Mouse (Mus musculus) heart, adult 2 months (tissue): ENCODE data around the gene Hspb9.

Experiments used
- CTCF ChIP-seq: fragments of 200-600 bp; IDR thresholded peaks from 2 replicates; pipeline ENCODE4 v1.8.1; 2022; ENCODE audit warnings: antibody characterized with exemption, mild to moderate bottlenecking, moderate library complexity
- EP300 ChIP-seq: fragments of 200-500 bp; IDR thresholded peaks from 2 replicates; pipeline ENCODE4 v1.6.1; 2011; ENCODE audit warnings: low read depth, low read length, control low read depth; ENCODE audit not compliant: insufficient read depth
- POLR2A ChIP-seq: fragments of 200-500 bp; IDR thresholded peaks from 2 replicates; pipeline ENCODE4 v1.6.1; 2011; ENCODE audit warnings: mild to moderate bottlenecking, low read depth, low read length, control low read depth; ENCODE audit not compliant: insufficient read depth

DNA sequence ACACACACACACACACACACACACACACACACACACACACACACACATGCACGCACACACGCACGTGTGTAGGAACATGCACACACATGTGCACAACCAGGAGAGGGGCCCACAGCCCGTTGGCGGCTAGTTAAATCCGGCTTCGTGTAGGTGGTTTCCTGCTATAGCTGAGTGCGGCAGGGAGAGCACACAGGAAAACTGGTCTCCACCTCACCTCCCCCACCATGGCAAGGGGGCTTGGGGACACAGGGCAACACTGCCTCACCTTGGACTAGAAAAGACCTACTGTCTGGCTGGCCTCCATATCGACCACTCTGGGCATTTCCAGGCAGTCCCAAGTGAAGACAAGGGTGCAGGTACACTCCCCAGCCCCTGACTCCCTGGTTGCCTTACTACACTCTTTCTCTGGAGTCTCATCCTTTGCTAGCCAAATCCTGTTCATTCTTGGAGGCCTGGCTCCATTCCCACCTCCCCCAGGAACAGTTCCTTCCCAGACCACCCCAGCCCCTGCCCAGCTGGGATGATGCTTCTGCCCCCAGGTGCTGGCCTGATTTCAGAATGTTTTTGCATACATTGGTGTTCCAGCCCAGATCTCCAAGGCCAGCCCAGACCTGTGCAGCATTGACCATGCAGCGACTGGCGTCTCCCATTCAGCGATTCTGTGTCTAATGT, 40.5 kb downstream of the Hspb9 start:
- TF ChIP-seq CTCF, result no peak
- no peak for TF ChIP-seq POLR2A
- TF ChIP-seq EP300, result no peak
